Mouse (Mus musculus): Measurements from ENCODE around the gene Napepld. TPM values are rescaled to one million over a fixed set of nuclear protein-coding genes. Genes with fewer than 3 reads are reported as not detected.

Napepld gene
- total RNA-seq, 1 experiment, result 4.3 TPM

DNA sequence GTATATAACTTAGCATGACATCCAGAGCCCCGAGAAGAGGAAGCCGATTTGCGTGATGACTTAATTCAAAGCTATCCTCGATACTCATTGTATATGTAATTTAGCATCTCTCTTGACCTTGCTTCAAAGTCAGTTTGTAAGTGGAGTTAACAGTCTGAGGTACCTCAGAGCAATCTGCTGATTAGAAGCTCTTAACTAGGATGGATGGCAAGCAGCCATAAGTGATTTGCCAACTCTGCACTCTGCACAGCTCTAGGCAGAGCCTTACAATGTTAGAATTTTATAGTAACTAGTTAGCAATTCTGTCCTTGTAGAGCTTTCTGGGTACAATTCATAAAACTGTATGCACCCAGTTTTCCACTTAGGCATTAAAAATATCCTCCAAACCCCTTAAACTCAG lies 5.3 kb upstream of the Napepld start:
- no peak overlapping the region for H3K9ac ChIP-seq (ENCODE audit: insufficient read depth, low read depth, low read length, poor library complexity, severe bottlenecking)
- no peak for DNase-seq (ENCODE audit: low read depth, low spot score)
- H3K27ac ChIP-seq (ENCODE audit: insufficient read depth, low read depth, low read length, poor library complexity, severe bottlenecking), result no peak overlapping the region
- H3K36me3 ChIP-seq (ENCODE audit: control insufficient read depth, insufficient read depth, low read length, poor library complexity, severe bottlenecking), result no peaks in the 10 kb centered on the region
- in situ Hi-C loops (cut with MboI; ENCODE audit: low sequenced_read_pairs in 2 of 2, unreplicated experiment in 2 of 2), result no loop called here
- no peak overlapping the region for H3K4me3 ChIP-seq (ENCODE audit: insufficient read depth in 1 of 2, low read depth in 1 of 2, low read length in 2 of 2, poor library complexity in 1 of 2, severe bottlenecking in 1 of 2)
- H3K9me3 ChIP-seq (ENCODE audit: control insufficient read depth, insufficient read depth, low read depth, low read length), result no peaks in the 10 kb centered on the region
- no peak for TF ChIP-seq ZNF384 (IDR thresholded peaks at IDR 0.05; ENCODE audit: low read depth, low read length)
- TF ChIP-seq CHD2 (IDR thresholded peaks at IDR 0.05; ENCODE audit: low read depth, low read length), result no peak
- no peak for TF ChIP-seq ZC3H11A (IDR thresholded peaks at IDR 0.05; ENCODE audit: borderline replicate concordance, low read depth, low read length)
- TF ChIP-seq HCFC1 (IDR thresholded peaks at IDR 0.05; ENCODE audit: borderline replicate concordance, insufficient read depth, low read length), result no peak
- no peak for TF ChIP-seq MAFK (IDR thresholded peaks at IDR 0.05; ENCODE audit: insufficient read depth, low read depth, low read length)
- H3K4me1 ChIP-seq (ENCODE audit: control insufficient read depth in 2 of 2, insufficient read depth in 2 of 2, low read length in 2 of 2, poor library complexity in 1 of 2), result peaks cover 0 to 3% of the 10 kb centered on the region in 2 experiments; a peak in 1 of 4 replicates

GRCm38 (mm10) chr5:21703708-21704107 lies 2.5 kb upstream of the Napepld start:
- TF ChIP-seq CHD2 (IDR thresholded peaks at IDR 0.05; ENCODE audit: low read depth, low read length) (no peak), HCFC1 (IDR thresholded peaks at IDR 0.05; ENCODE audit: borderline replicate concordance, insufficient read depth, low read length) (no peak), ZC3H11A (IDR thresholded peaks at IDR 0.05; ENCODE audit: borderline replicate concordance, low read depth, low read length) (no peak), MAFK (IDR thresholded peaks at IDR 0.05; ENCODE audit: insufficient read depth, low read depth, low read length) (no peak), ZNF384 (IDR thresholded peaks at IDR 0.05; ENCODE audit: low read depth, low read length) (no peak)
- no peak overlapping the region for H3K9ac ChIP-seq (ENCODE audit: insufficient read depth, low read depth, low read length, poor library complexity, severe bottlenecking)
- no peak overlapping the region for H3K27ac ChIP-seq (ENCODE audit: insufficient read depth, low read depth, low read length, poor library complexity, severe bottlenecking)
- no peak for DNase-seq (ENCODE audit: low read depth, low spot score)
- in situ Hi-C loops (cut with MboI; ENCODE audit: low sequenced_read_pairs in 2 of 2, unreplicated experiment in 2 of 2), result no loop called here
- no peak overlapping the region for H3K4me3 ChIP-seq (ENCODE audit: insufficient read depth in 1 of 2, low read depth in 1 of 2, low read length in 2 of 2, poor library complexity in 1 of 2, severe bottlenecking in 1 of 2)
- no peaks in the 10 kb centered on the region for H3K9me3 ChIP-seq (ENCODE audit: control insufficient read depth, insufficient read depth, low read depth, low read length)
- H3K36me3 ChIP-seq (ENCODE audit: control insufficient read depth, insufficient read depth, low read length, poor library complexity, severe bottlenecking), result no peaks in the 10 kb centered on the region
- H3K4me1 ChIP-seq (ENCODE audit: control insufficient read depth in 2 of 2, insufficient read depth in 2 of 2, low read length in 2 of 2, poor library complexity in 1 of 2), result peaks cover 0 to 5% of the 10 kb centered on the region in 2 experiments; a peak in 1 of 4 replicates

- Histone ChIP-seq H3K9me3 (ENCODE audit: control insufficient read depth, insufficient read depth, low read depth, low read length) (no peaks in the 10 kb centered on the region), H3K27ac (ENCODE audit: insufficient read depth, low read depth, low read length, poor library complexity, severe bottlenecking) (no peak overlapping the region), H3K4me1 (ENCODE audit: control insufficient read depth in 2 of 2, insufficient read depth in 2 of 2, low read length in 2 of 2, poor library complexity in 1 of 2) (peaks cover 0 to 5% of the 10 kb centered on the region in 2 experiments; a peak in 1 of 4 replicates), H3K9ac (ENCODE audit: insufficient read depth, low read depth, low read length, poor library complexity, severe bottlenecking) (no peak overlapping the region), H3K36me3 (ENCODE audit: control insufficient read depth, insufficient read depth, low read length, poor library complexity, severe bottlenecking) (no peaks in the 10 kb centered on the region), H3K4me3 (ENCODE audit: insufficient read depth in 1 of 2, low read depth in 1 of 2, low read length in 2 of 2, poor library complexity in 1 of 2, severe bottlenecking in 1 of 2) (no peak overlapping the region)
- no peak for TF ChIP-seq MAFK (IDR thresholded peaks at IDR 0.05; ENCODE audit: insufficient read depth, low read depth, low read length)
- TF ChIP-seq ZC3H11A (IDR thresholded peaks at IDR 0.05; ENCODE audit: borderline replicate concordance, low read depth, low read length), result no peak
- TF ChIP-seq HCFC1 (IDR thresholded peaks at IDR 0.05; ENCODE audit: borderline replicate concordance, insufficient read depth, low read length), result no peak
- TF ChIP-seq ZNF384 (IDR thresholded peaks at IDR 0.05; ENCODE audit: low read depth, low read length), result no peak
- TF ChIP-seq CHD2 (IDR thresholded peaks at IDR 0.05; ENCODE audit: low read depth, low read length), result no peak
- no peak for DNase-seq (ENCODE audit: low read depth, low spot score)
- in situ Hi-C loops (cut with MboI; ENCODE audit: low sequenced_read_pairs in 2 of 2, unreplicated experiment in 2 of 2), result no loop called here
Observed at GRCm38 (mm10) chr5:21702873-21703475, 1.8 kb upstream of the Napepld start.

GRCm38 (mm10) chr5:21702009-21702364 lies 791 bp upstream of the Napepld start:
- Histone ChIP-seq H3K36me3 (ENCODE audit: control insufficient read depth, insufficient read depth, low read length, poor library complexity, severe bottlenecking) (no peaks in the 10 kb centered on the region), H3K9ac (ENCODE audit: insufficient read depth, low read depth, low read length, poor library complexity, severe bottlenecking) (peak overlapping the region; percentile 93), H3K4me3 (ENCODE audit: insufficient read depth in 1 of 2, low read depth in 1 of 2, low read length in 2 of 2, poor library complexity in 1 of 2, severe bottlenecking in 1 of 2) (peak overlapping the region; percentile 92 to 93), H3K4me1 (ENCODE audit: control insufficient read depth in 2 of 2, insufficient read depth in 2 of 2, low read length in 2 of 2, poor library complexity in 1 of 2) (peaks cover 0 to 5% of the 10 kb centered on the region in 2 experiments; a peak in 1 of 4 replicates), H3K27ac (ENCODE audit: insufficient read depth, low read depth, low read length, poor library complexity, severe bottlenecking) (peak overlapping the region; percentile 87; the same call in 1 of the 2 replicates), H3K9me3 (ENCODE audit: control insufficient read depth, insufficient read depth, low read depth, low read length) (no peaks in the 10 kb centered on the region)
- TF ChIP-seq ZC3H11A (IDR thresholded peaks at IDR 0.05; ENCODE audit: borderline replicate concordance, low read depth, low read length), result no peak
- no peak for TF ChIP-seq MAFK (IDR thresholded peaks at IDR 0.05; ENCODE audit: insufficient read depth, low read depth, low read length)
- no peak for TF ChIP-seq HCFC1 (IDR thresholded peaks at IDR 0.05; ENCODE audit: borderline replicate concordance, insufficient read depth, low read length)
- TF ChIP-seq ZNF384 (IDR thresholded peaks at IDR 0.05; ENCODE audit: low read depth, low read length), result no peak
- no peak for TF ChIP-seq CHD2 (IDR thresholded peaks at IDR 0.05; ENCODE audit: low read depth, low read length)
- no peak for DNase-seq (ENCODE audit: low read depth, low spot score)
- in situ Hi-C loops (cut with MboI; ENCODE audit: low sequenced_read_pairs in 2 of 2, unreplicated experiment in 2 of 2), result no loop called here

Data from ES-E14 (cell line).